ENCODE assay signal across 20 mouse cellular contexts in genomic region chrX:101636821-101637525, GRCm38 (mm10). TPM values are rescaled to one million over a fixed set of nuclear protein-coding genes. Genes with fewer than 3 reads are reported as not detected.
DNase-seq lines count a peak whose midpoint lies in the region; ATAC-seq and TF ChIP-seq lines count a peak whose summit lies in the region.
"Had no signal": no experiment of that assay in that cellular context is flagged by ENCODE, and none has a peak within 500 bp of the region (broad histone marks: within the 10 kb centered on the region; RNA-seq: fewer than 3 reads in every experiment).

No protein-coding gene starts in this region.

- intact Hi-C loops in heart, adult 2 months (cut with DNase I) = loop anchor here (2.0 kb wide), 1 partner anchor 16 kb away; no protein-coding TSS in a partner anchor

- H3K4me2 ChIP-seq in midbrain, embryonic 11.5 days = no peak overlapping the region
- H3K4me2 ChIP-seq: embryonic facial prominence, embryonic 12.5 days; hindbrain, embryonic 12.5 days; midbrain, embryonic 13.5 days had no signal

- no peaks in the 10 kb centered on the region for H3K36me3 ChIP-seq in heart, adult 2 months (ENCODE audit: control insufficient read depth, insufficient read depth, low read length)
- no peaks in the 10 kb centered on the region for H3K36me3 ChIP-seq in midbrain, embryonic 10.5 days
- H3K36me3 ChIP-seq in midbrain, embryonic 11.5 days (ENCODE audit: control insufficient read depth, insufficient read depth, low read length) = no peaks in the 10 kb centered on the region
- H3K36me3 ChIP-seq: embryonic facial prominence, embryonic 12.5 days; G1E; hindbrain, embryonic 12.5 days; midbrain, embryonic 13.5 days had no signal

- H3K27ac ChIP-seq in heart, adult 2 months = peak overlapping the region; percentile 28; the same call in 1 of the 2 replicates
- peak overlapping the region; percentile 6; the same call in 1 of the 2 replicates for H3K27ac ChIP-seq in midbrain, embryonic 10.5 days (replicated peaks)
- H3K27ac ChIP-seq in midbrain, embryonic 11.5 days (ENCODE audit: low read depth, low read length) = no peak overlapping the region
- 0 out of 2 replicates have a peak overlapping the region, but pooled peaks have one; percentile 40 for H3K27ac ChIP-seq in olfactory bulb, adult 2 months (ENCODE audit: insufficient read depth, low read depth, low read length)
- H3K27ac ChIP-seq: embryonic facial prominence, embryonic 12.5 days; hindbrain, embryonic 12.5 days; midbrain, embryonic 13.5 days had no signal

- no peaks in the 10 kb centered on the region; the same call in 1 of the 2 replicates for H3K4me1 ChIP-seq in heart, adult 2 months (ENCODE audit: control insufficient read depth, insufficient read depth, low read length)
- peaks cover 13% of the 10 kb centered on the region for H3K4me1 ChIP-seq in midbrain, embryonic 10.5 days
- H3K4me1 ChIP-seq in midbrain, embryonic 11.5 days (ENCODE audit: control insufficient read depth, insufficient read depth, low read length) = 0 out of 2 replicates have a peak, but pooled peaks cover 3% of the 10 kb centered on the region
- H3K4me1 ChIP-seq in olfactory bulb, adult 2 months (ENCODE audit: control insufficient read depth, insufficient read depth, low read length) = no peaks in the 10 kb centered on the region
- H3K4me1 ChIP-seq: embryonic facial prominence, embryonic 12.5 days; hindbrain, embryonic 12.5 days had no signal

- no peak overlapping the region for H3K4me3 ChIP-seq in heart, adult 2 months
- no peak overlapping the region for H3K4me3 ChIP-seq in midbrain, embryonic 10.5 days
- no peak overlapping the region for H3K4me3 ChIP-seq in midbrain, embryonic 11.5 days (ENCODE audit: low read depth, low read length)
- H3K4me3 ChIP-seq in olfactory bulb, adult 2 months (ENCODE audit: insufficient read depth, low read depth, low read length) = no peak overlapping the region
- H3K4me3 ChIP-seq: embryonic facial prominence, embryonic 12.5 days; hindbrain, embryonic 12.5 days; midbrain, embryonic 13.5 days had no signal

- H3K79me2 ChIP-seq in heart, adult 2 months (replicated peaks; ENCODE audit: control insufficient read depth, insufficient read depth, low read length) = no peaks in the 10 kb centered on the region

- DNase-seq in heart, adult 2 months = no peak
- DNase-seq in heart, postnatal 4 days = no peak
- no peak for DNase-seq in midbrain, embryonic 10.5 days (ENCODE audit: low spot score)
- DNase-seq in midbrain, embryonic 11.5 days (ENCODE audit: low spot score, missing footprints) = no peak
- peak; percentile 12 for DNase-seq in embryo, embryonic 10 days (ENCODE audit: low spot score)
- no peak for DNase-seq in spleen, adult 18-20 months
- DNase-seq: cerebellum, postnatal 10 days; forebrain, postnatal 0 days; gastrocnemius, postnatal 25 days; liver; lung, adult 18-20 months; lung, postnatal 4 days; right cerebral cortex, postnatal 14 days; thymus, postnatal 4 days had no signal

- 47% methylated on average over 8 of the region's 9 CpGs for WGBS in heart, adult 2 months
- 19% methylated on average over 9 of the region's 9 CpGs for WGBS in midbrain, embryonic 10.5 days
- WGBS in midbrain, embryonic 11.5 days = 26% methylated on average over 7 of the region's 9 CpGs
- 32% methylated on average over 9 of the region's 9 CpGs for WGBS in olfactory bulb, adult 2 months

- ATAC-seq in midbrain, embryonic 11.5 days (ENCODE audit: low FRiP score) = no peak
- ATAC-seq in megakaryocyte, adult 5-6 weeks (ENCODE audit: poor library complexity, severe bottlenecking) = no peak
- ATAC-seq: forebrain, postnatal 0 days; midbrain, embryonic 13.5 days had no signal

- no peaks in the 10 kb centered on the region for H3K27me3 ChIP-seq in heart, adult 2 months (ENCODE audit: control insufficient read depth, insufficient read depth, low read length)
- H3K27me3 ChIP-seq in midbrain, embryonic 10.5 days (ENCODE audit: low read depth, poor library complexity, severe bottlenecking) = peaks cover 64% of the 10 kb centered on the region
- peaks cover 9% of the 10 kb centered on the region for H3K27me3 ChIP-seq in midbrain, embryonic 11.5 days (ENCODE audit: control insufficient read depth, insufficient read depth, low read length)

- no peak for TF ChIP-seq EP300 in heart, adult 2 months (IDR thresholded peaks at IDR 0.05; ENCODE audit: insufficient read depth, low read depth, low read length)

- no peak for TF ChIP-seq POLR2A in heart, adult 2 months (IDR thresholded peaks at IDR 0.05; ENCODE audit: insufficient read depth, low read depth, low read length)
- no peak for TF ChIP-seq POLR2A in olfactory bulb, adult 2 months (IDR thresholded peaks at IDR 0.05; ENCODE audit: insufficient read depth, low read depth, low read length)

- no peak for TF ChIP-seq CTCF in heart, adult 2 months (IDR thresholded peaks at IDR 0.05)
- TF ChIP-seq CTCF in olfactory bulb, adult 2 months (IDR thresholded peaks at IDR 0.05; ENCODE audit: insufficient read depth, low read depth, low read length) = no peak

- no peak overlapping the region for H3K9ac ChIP-seq in heart, adult 2 months (ENCODE audit: low read depth, low read length)
- no peak overlapping the region for H3K9ac ChIP-seq in midbrain, embryonic 11.5 days (ENCODE audit: low read length)
- H3K9ac ChIP-seq: embryonic facial prominence, embryonic 12.5 days; forebrain, postnatal 0 days; hindbrain, embryonic 12.5 days; midbrain, embryonic 13.5 days had no signal

- no peaks in the 10 kb centered on the region for H3K9me3 ChIP-seq in midbrain, embryonic 10.5 days (replicated peaks)
- no peaks in the 10 kb centered on the region for H3K9me3 ChIP-seq in midbrain, embryonic 11.5 days (ENCODE audit: control insufficient read depth, low read length)
- H3K9me3 ChIP-seq: embryonic facial prominence, embryonic 12.5 days; G1E; hindbrain, embryonic 12.5 days; midbrain, embryonic 13.5 days had no signal

RNA-seq across cellular contexts. Expression of gene Ogt, which starts 2.9 kb away (rescaled TPM):
- 10 to 100 TPM; 51.0 to 53.1 TPM for total RNA-seq in heart, adult 2 months (2021)
- 52.4 and 113 TPM in 2 replicates for polyA plus RNA-seq in heart, adult 2 months (2012; rRNA removed)
- 10 to 100 TPM; 84.4 to 86.9 TPM for total RNA-seq in heart, postnatal 4 days (2021)
- 130 and 158 TPM in 2 replicates for polyA plus RNA-seq in midbrain, embryonic 10.5 days (2016; fragmentation: Nextera tagmentation; extraction: Ambion mirVana)
- 237 and 262 TPM in 2 replicates for polyA plus RNA-seq in midbrain, embryonic 11.5 days (2014; fragmentation: Nextera tagmentation; extraction: Ambion mirVana)
- 377 and 593 TPM in 2 replicates for polyA plus RNA-seq in olfactory bulb, adult 2 months (2012; ENCODE audit: insufficient read depth, insufficient read length, low replicate concordance, missing spikeins)
- 161 and 177 TPM in 2 replicates for total RNA-seq in megakaryocyte, adult 5-6 weeks (2015)
- 72.4 and 88.5 TPM in 2 replicates for total RNA-seq in megakaryocyte, adult 5-6 weeks (2017)
